Comparison of ENCODE assay signal across 8 mouse cellular contexts in the genomic region with DNA sequence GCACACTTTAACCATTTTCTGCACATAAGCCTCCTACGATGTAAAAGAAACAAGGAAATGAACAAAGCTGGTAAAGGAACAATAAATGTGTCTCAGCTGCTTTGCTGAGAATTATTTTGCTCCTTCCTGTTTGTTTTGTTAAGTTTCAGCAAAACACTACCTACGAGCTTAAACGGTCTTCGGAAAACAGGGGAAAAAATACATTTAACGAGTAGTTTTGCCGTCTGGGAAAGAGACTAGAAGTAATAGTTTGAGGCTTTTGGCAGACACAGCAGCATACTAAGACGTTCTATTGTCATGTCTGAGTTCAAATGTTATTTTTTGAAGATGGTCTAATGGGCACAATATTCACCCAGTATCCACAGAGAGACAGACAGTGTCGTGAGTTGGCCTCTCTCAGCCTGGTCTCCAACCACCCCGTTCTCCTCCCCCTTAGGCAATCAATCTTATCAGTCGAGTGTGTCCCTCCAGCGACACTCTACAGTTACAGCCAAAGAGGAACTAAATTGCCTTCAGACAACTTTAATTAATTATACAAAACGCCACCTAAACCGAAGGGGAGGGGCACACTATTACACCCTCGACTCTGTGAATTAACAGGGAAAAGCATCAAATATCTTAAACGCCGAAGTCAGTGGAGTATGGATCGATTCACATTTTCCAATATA. TPM values are rescaled to one million over a fixed set of nuclear protein-coding genes. Genes with fewer than 3 reads are reported as not detected.
DNase-seq lines count a peak whose midpoint lies in the region; ATAC-seq and TF ChIP-seq lines count a peak whose summit lies in the region.
"Had no signal": no experiment of that assay in that cellular context is flagged by ENCODE, and none has a peak within 500 bp of the region (broad histone marks: within the 10 kb centered on the region; RNA-seq: fewer than 3 reads in every experiment).

No protein-coding gene starts in this region.

- H3K4me3 ChIP-seq in MEL (ENCODE audit: control insufficient read depth in 1 of 2, insufficient read depth in 1 of 2, low read depth in 2 of 2, low read length in 2 of 2), result peak overlapping the region; percentile 77 to 88
- peak overlapping the region; percentile 67 for H3K4me3 ChIP-seq in heart, embryonic 16.5 days (ENCODE audit: low read length)
- H3K4me3 ChIP-seq in liver, embryonic 14.5 days (ENCODE audit: insufficient read depth in 1 of 2, low read depth in 2 of 2, low read length in 2 of 2), result peak overlapping the region; percentile 51 to 65
- peak overlapping the region; percentile 78 for H3K4me3 ChIP-seq in stomach, postnatal 0 days (ENCODE audit: low read depth, low read length)

- peak overlapping the region; percentile 59 for H3K27ac ChIP-seq in MEL (ENCODE audit: control insufficient read depth, low read depth, low read length)
- peak overlapping the region; percentile 88 for H3K27ac ChIP-seq in heart, embryonic 16.5 days (ENCODE audit: low read length)
- no peak overlapping the region for H3K27ac ChIP-seq in liver, embryonic 14.5 days
- no peak overlapping the region for H3K27ac ChIP-seq in stomach, postnatal 0 days (replicated peaks)

- peak; percentile 81 to 88 for TF ChIP-seq EP300 in MEL (IDR thresholded peaks at IDR 0.05; ENCODE audit: low read depth in 1 of 2, low read length in 2 of 2)
- no peak for TF ChIP-seq EP300 in liver, embryonic 14.5 days (IDR thresholded peaks at IDR 0.05; ENCODE audit: low read depth)
- no peak for TF ChIP-seq EP300 in stomach, postnatal 0 days (optimal IDR thresholded peaks at IDR 0.05)

- peak; percentile 89 for DNase-seq in MEL (ENCODE audit: low read depth, low spot score)
- DNase-seq in brain, adult 2 months (ENCODE audit: low read depth, low spot score), result peak; percentile 8
- DNase-seq in liver, embryonic 14.5 days (ENCODE audit: low read depth in 3 of 3, low spot score in 3 of 3), result peak in 1 of 3 experiments; percentile 16
- peak; percentile 22 for DNase-seq in stomach, postnatal 0 days (ENCODE audit: low spot score)
- no peak for DNase-seq in thymus, postnatal 25 days
- no peak for DNase-seq in gastrocnemius, postnatal 10 days

- no peak for ATAC-seq in heart, embryonic 16.5 days (replicated peaks; ENCODE audit: extremely low read depth, insufficient read depth, low FRiP score)
- ATAC-seq in liver, embryonic 14.5 days (ENCODE audit: insufficient read depth), result no peak
- ATAC-seq in stomach, postnatal 0 days (ENCODE audit: low FRiP score, low TSS enrichment), result no peak

- peak overlapping the region; percentile 81 for H3K4me2 ChIP-seq in heart, embryonic 16.5 days (ENCODE audit: low read depth, low read length)
- peak overlapping the region; percentile 74 for H3K4me2 ChIP-seq in liver, embryonic 14.5 days (ENCODE audit: low read depth)
- H3K4me2 ChIP-seq in stomach, postnatal 0 days (replicated peaks; ENCODE audit: low read depth), result peak overlapping the region; percentile 81

- peak in 1 of 2 experiments; percentile 58; a peak in 2 of 4 replicates for TF ChIP-seq POLR2A in MEL (IDR thresholded peaks at IDR 0.05; ENCODE audit: control insufficient read depth in 1 of 2, insufficient read depth in 1 of 2, low read depth in 1 of 2, low read length in 2 of 2, poor library complexity in 1 of 2)

- H3K79me2 ChIP-seq in MEL (ENCODE audit: control insufficient read depth, insufficient read depth, low read length, poor library complexity), result peaks cover 33% of the 10 kb centered on the region

- H3K9me3 ChIP-seq in MEL (replicated peaks; ENCODE audit: insufficient read depth, low read length), result no peaks in the 10 kb centered on the region
- H3K9me3 ChIP-seq in heart, embryonic 16.5 days (replicated peaks; ENCODE audit: control insufficient read depth, low read length), result no peaks in the 10 kb centered on the region
- H3K9me3 ChIP-seq in liver, embryonic 14.5 days (ENCODE audit: control insufficient read depth, low read length), result no peaks in the 10 kb centered on the region
- no peaks in the 10 kb centered on the region for H3K9me3 ChIP-seq in stomach, postnatal 0 days (ENCODE audit: control insufficient read depth, low read length)

- 23% methylated on average over 17 of the region's 17 CpGs for WGBS in heart, embryonic 16.5 days
- 30% methylated on average over 17 of the region's 17 CpGs for WGBS in liver, embryonic 14.5 days (ENCODE audit: insufficient replicate concordance)
- WGBS in stomach, postnatal 0 days, result 21% methylated on average over 17 of the region's 17 CpGs

- H3K4me1 ChIP-seq in MEL (ENCODE audit: control insufficient read depth in 1 of 2, insufficient read depth in 2 of 2, low read length in 2 of 2), result peaks cover 3 to 18% of the 10 kb centered on the region in 2 experiments
- H3K4me1 ChIP-seq in heart, embryonic 16.5 days (ENCODE audit: control insufficient read depth, insufficient read depth, low read length), result peaks cover 16% of the 10 kb centered on the region
- peaks cover 0 to 4% of the 10 kb centered on the region in 2 experiments; a peak in 2 of 4 replicates for H3K4me1 ChIP-seq in liver, embryonic 14.5 days (replicated peaks; ENCODE audit: control insufficient read depth in 2 of 2, insufficient read depth in 2 of 2, low read length in 1 of 2)
- no peaks in the 10 kb centered on the region for H3K4me1 ChIP-seq in stomach, postnatal 0 days (replicated peaks; ENCODE audit: control insufficient read depth, insufficient read depth)

- H3K36me3 ChIP-seq in MEL (ENCODE audit: control insufficient read depth in 1 of 2, insufficient read depth in 2 of 2, low read length in 2 of 2), result peaks cover 10 to 22% of the 10 kb centered on the region in 2 experiments; a peak in 3 of 4 replicates
- peaks cover 3% of the 10 kb centered on the region; the same call in 1 of the 2 replicates for H3K36me3 ChIP-seq in heart, embryonic 16.5 days (ENCODE audit: control insufficient read depth, insufficient read depth)
- no peaks in the 10 kb centered on the region; the same call in 1 of the 2 replicates for H3K36me3 ChIP-seq in liver, embryonic 14.5 days (replicated peaks; ENCODE audit: control insufficient read depth, insufficient read depth, low read depth)
- H3K36me3 ChIP-seq in stomach, postnatal 0 days (ENCODE audit: control insufficient read depth, insufficient read depth, low read length), result no peaks in the 10 kb centered on the region

- no peak; the same call in 1 of the 2 replicates for TF ChIP-seq RAD21 in MEL (IDR thresholded peaks at IDR 0.05; ENCODE audit: low read depth, low read length)

- peak overlapping the region; percentile 82 for H3K9ac ChIP-seq in MEL (ENCODE audit: control insufficient read depth, low read depth, low read length, poor library complexity, severe bottlenecking)
- peak overlapping the region; percentile 82 for H3K9ac ChIP-seq in heart, embryonic 16.5 days (ENCODE audit: low read length)
- H3K9ac ChIP-seq in liver, embryonic 14.5 days (replicated peaks), result no peak overlapping the region
- H3K9ac ChIP-seq in stomach, postnatal 0 days (ENCODE audit: low read length), result peak overlapping the region; percentile 80

- no peak for TF ChIP-seq CTCF in MEL (IDR thresholded peaks at IDR 0.05 in 2 of 3, conservative IDR thresholded peaks at IDR 0.05 in 1 of 3; ENCODE audit: control insufficient read depth in 1 of 3, insufficient read depth in 1 of 3, low read depth in 2 of 3, low read length in 3 of 3, poor library complexity in 1 of 3, severe bottlenecking in 1 of 3)
- 0 out of 2 replicates have a peak, but pooled peaks have one; percentile 11 for TF ChIP-seq CTCF in liver, embryonic 14.5 days (IDR thresholded peaks at IDR 0.05; ENCODE audit: low read depth)
- 0 out of 2 replicates have a peak, but pooled peaks have one; percentile 16 for TF ChIP-seq CTCF in stomach, postnatal 0 days (IDR thresholded peaks at IDR 0.05; ENCODE audit: low read depth)

- H3K27me3 ChIP-seq in MEL (ENCODE audit: control insufficient read depth in 1 of 2, insufficient read depth in 2 of 2, low read length in 2 of 2), result no peaks in the 10 kb centered on the region
- no peaks in the 10 kb centered on the region for H3K27me3 ChIP-seq in heart, embryonic 16.5 days (ENCODE audit: control insufficient read depth, insufficient read depth, low read length)
- no peaks in the 10 kb centered on the region; the same call in 1 of the 2 replicates for H3K27me3 ChIP-seq in liver, embryonic 14.5 days (ENCODE audit: control insufficient read depth, insufficient read depth, low read length)
- no peaks in the 10 kb centered on the region for H3K27me3 ChIP-seq in stomach, postnatal 0 days (ENCODE audit: control insufficient read depth, insufficient read depth, low read length)

TF ChIP-seq in MEL, 35 proteins besides CTCF, POLR2A, EP300 and RAD21 (continues in another document):
- TF ChIP-seq TAL1 (IDR thresholded peaks at IDR 0.05; ENCODE audit: low read length), result no peak
- TF ChIP-seq SMC3 (IDR thresholded peaks at IDR 0.05; ENCODE audit: low read depth, low read length), result no peak; the same call in 1 of the 2 replicates
- peak; percentile 73 for TF ChIP-seq TCF12 (IDR thresholded peaks at IDR 0.05; ENCODE audit: low read depth, low read length)
- no peak for TF ChIP-seq RCOR1 (IDR thresholded peaks at IDR 0.05; ENCODE audit: low read depth, low read length)
- peak; percentile 79 for TF ChIP-seq MYB (IDR thresholded peaks at IDR 0.05; ENCODE audit: low read depth, low read length)
- TF ChIP-seq SIN3A (IDR thresholded peaks at IDR 0.05; ENCODE audit: low read length), result peak; percentile 89
- TF ChIP-seq NRF1 (IDR thresholded peaks at IDR 0.05; ENCODE audit: insufficient read depth, low read depth, low read length, poor library complexity, severe bottlenecking), result no peak
- 0 out of 2 replicates have a peak, but pooled peaks have one; percentile 32 for TF ChIP-seq ZMIZ1 (IDR thresholded peaks at IDR 0.05; ENCODE audit: low read depth, low read length)
- TF ChIP-seq ZC3H11A (IDR thresholded peaks at IDR 0.05; ENCODE audit: low read depth, low read length), result no peak

RNA-seq across cellular contexts. Expression of a gene that starts 1.8 kb away (rescaled TPM):
- total RNA-seq in MEL (2012; rRNA removed), result 7.0 and 9.5 TPM in 2 replicates
- polyA plus RNA-seq in MEL (2012; ENCODE audit: insufficient read depth in 1 of 2, insufficient read length in 2 of 2, low read depth in 1 of 2, low replicate concordance in 2 of 2, missing spikeins in 1 of 2), result 10 to 100 TPM in 1 of 2 experiments, not detected in 1; 15.2 TPM
- polyA plus RNA-seq in heart, embryonic 16.5 days (2015; fragmentation: Nextera tagmentation; extraction: Ambion mirVana), result 10.1 and 10.5 TPM in 2 replicates
- polyA plus RNA-seq in liver, embryonic 14.5 days (2012; rRNA removed), result 3.6 and 5.0 TPM in 2 replicates
- 8.1 and 10.5 TPM in 2 replicates for polyA plus RNA-seq in liver, embryonic 14.5 days (2014; fragmentation: Nextera tagmentation; extraction: Ambion mirVana)
- 22.5 and 22.9 TPM in 2 replicates for polyA plus RNA-seq in stomach, postnatal 0 days (2015; fragmentation: Nextera tagmentation; extraction: Ambion mirVana)
- total RNA-seq in gastrocnemius, postnatal 10 days (2021), result 10 to 100 TPM in 1 of 2 experiments, 1 to 10 TPM in 1; 9.1 to 14.9 TPM

RNA-seq across cellular contexts. Expression of a gene that starts 12.8 kb away (rescaled TPM):
- total RNA-seq in MEL (2012; rRNA removed), result not detected in 2 replicates
- polyA plus RNA-seq in MEL (2012; ENCODE audit: insufficient read depth in 1 of 2, insufficient read length in 2 of 2, low read depth in 1 of 2, low replicate concordance in 2 of 2, missing spikeins in 1 of 2), result not detected
- not detected in 2 replicates for polyA plus RNA-seq in heart, embryonic 16.5 days (2015; fragmentation: Nextera tagmentation; extraction: Ambion mirVana)
- polyA plus RNA-seq in liver, embryonic 14.5 days (2012; rRNA removed), result not detected in 2 replicates
- not detected in 2 replicates for polyA plus RNA-seq in liver, embryonic 14.5 days (2014; fragmentation: Nextera tagmentation; extraction: Ambion mirVana)
- polyA plus RNA-seq in stomach, postnatal 0 days (2015; fragmentation: Nextera tagmentation; extraction: Ambion mirVana), result not detected in 2 replicates
- not detected for total RNA-seq in gastrocnemius, postnatal 10 days (2021)
- polyA plus RNA-seq: embryonic facial prominence, embryonic 11.5 days had no signal

Comparison
In these comparisons a context has a peak if more than half of its experiments do, and no peak if none do; other contexts are left out.
1. DNase-seq: peak in MEL (single experiment), brain, adult 2 months (single experiment) and stomach, postnatal 0 days (single experiment); none in thymus, postnatal 25 days (single experiment) and gastrocnemius, postnatal 10 days (single experiment).
2. H3K27ac ChIP-seq: peak in MEL (single experiment) and heart, embryonic 16.5 days (single experiment); none in liver, embryonic 14.5 days (single experiment) and stomach, postnatal 0 days (single experiment).
3. CTCF ChIP-seq: peak in liver, embryonic 14.5 days (single experiment) and stomach, postnatal 0 days (single experiment); none in MEL (0 of 3).
4. Peak in every context shown above with its lines, with median percentiles within 50 percentile points of each other: H3K4me3 ChIP-seq and H3K4me2 ChIP-seq.